Mouse (Mus musculus): ENCODE measurements at regions not wholly inside any gene's neighbourhood (a gene's known extent, or its start where the extent isn't known, plus 50 kb on each side); places are given as distances from the start of the nearest gene placed in this dataset.

DNA sequence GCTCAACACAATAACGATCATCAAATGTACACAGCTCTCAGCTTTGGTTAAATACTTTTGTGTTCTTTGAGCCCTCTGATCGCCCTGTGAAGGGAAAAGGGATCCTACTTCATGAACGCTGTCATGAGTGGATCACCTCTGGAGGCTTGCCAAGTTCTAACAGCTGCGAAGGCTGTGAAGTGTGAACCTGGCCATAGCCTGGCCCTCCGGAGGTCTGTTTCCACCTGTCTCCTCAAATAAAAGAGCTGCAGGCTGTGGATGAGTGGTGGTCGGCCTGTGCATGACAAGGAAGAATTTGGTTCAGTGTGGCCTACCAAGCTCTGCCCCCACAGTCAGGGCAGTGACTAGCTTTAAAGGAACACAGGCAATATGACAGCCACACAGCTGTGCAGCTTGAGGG is 122.0 kb downstream of the Gm12728 start:
- TF ChIP-seq CTCF (IDR thresholded peaks at IDR 0.05; ENCODE audit: low read depth): no peak
- 61% methylated on average over 6 of the region's 6 CpGs for WGBS

DNA sequence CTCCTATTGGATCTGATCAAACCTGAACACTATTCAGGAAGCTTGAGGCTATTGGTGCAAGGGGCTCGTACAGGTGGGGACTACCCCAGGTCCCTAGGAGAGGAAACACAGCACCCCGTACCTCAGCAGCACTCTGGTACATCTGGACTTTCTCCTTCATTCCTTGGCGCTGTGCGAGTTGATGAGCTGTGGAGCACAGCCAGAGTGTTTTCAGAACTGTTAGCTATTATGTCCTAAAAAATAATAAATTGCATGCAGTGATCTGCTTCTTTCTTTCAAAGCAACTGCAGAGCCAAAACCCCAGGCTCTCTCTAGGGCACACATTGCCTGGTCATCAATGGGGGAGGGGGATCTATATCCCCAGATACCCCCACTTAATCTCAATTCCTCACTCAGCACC is 122.6 kb downstream of the Gm12728 start:
- Histone ChIP-seq H3K4me1 (ENCODE audit: insufficient read depth, low read length) (no peaks in the 10 kb centered on the region), H3K4me2 (ENCODE audit: low read depth, low read length) (no peak overlapping the region), H3K4me3 (ENCODE audit: low read length) (no peak overlapping the region), H3K9me3 (ENCODE audit: low read length) (no peaks in the 10 kb centered on the region), H3K36me3 (ENCODE audit: insufficient read depth, low read length) (no peaks in the 10 kb centered on the region), H3K9ac (replicated peaks; ENCODE audit: low read length) (no peak overlapping the region), H3K27ac (no peak overlapping the region), H3K27me3 (ENCODE audit: insufficient read depth, low read length) (no peaks in the 10 kb centered on the region)
- WGBS: 69% methylated on average over 4 of the region's 4 CpGs
- TF ChIP-seq CTCF (IDR thresholded peaks at IDR 0.05; ENCODE audit: low read depth): no peak
- DNase-seq (ENCODE audit: low spot score): no peak
- no peak for ATAC-seq

More for the DNA sequence above, 122.0 kb downstream of the Gm12728 start:
- ATAC-seq (peak; percentile 61), DNase-seq (ENCODE audit: low spot score) (peak; percentile 59)
- H3K36me3 ChIP-seq (ENCODE audit: insufficient read depth, low read length): no peaks in the 10 kb centered on the region
- H3K27me3 ChIP-seq (ENCODE audit: insufficient read depth, low read length): no peaks in the 10 kb centered on the region
- no peaks in the 10 kb centered on the region for H3K9me3 ChIP-seq (ENCODE audit: low read length)
- no peaks in the 10 kb centered on the region for H3K4me1 ChIP-seq (ENCODE audit: insufficient read depth, low read length)
- H3K4me3 ChIP-seq (ENCODE audit: low read length): no peak overlapping the region
- H3K4me2 ChIP-seq (ENCODE audit: low read depth, low read length): no peak overlapping the region
- H3K9ac ChIP-seq (replicated peaks; ENCODE audit: low read length): no peak overlapping the region
- H3K27ac ChIP-seq: no peak overlapping the region

DNA sequence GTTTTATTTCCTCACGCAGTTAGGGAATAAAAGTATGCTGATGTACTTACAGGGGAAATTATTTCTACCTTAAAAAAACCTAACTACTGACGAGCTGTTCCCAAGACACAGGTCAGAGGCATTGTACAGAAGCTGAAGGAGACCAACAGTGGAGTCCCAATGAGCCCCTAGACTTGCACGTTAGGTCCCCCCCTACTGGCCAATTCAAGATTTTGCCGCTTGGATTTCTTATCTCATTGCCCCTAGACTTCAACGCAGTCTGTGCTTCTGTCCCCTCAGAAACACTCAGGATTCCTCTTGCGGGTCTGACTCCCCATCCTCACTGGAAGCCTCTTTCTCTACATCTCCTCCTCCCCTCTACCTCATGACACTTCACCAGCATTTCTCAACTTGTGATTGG is 125.3 kb downstream of the Gm12728 start:
- no peak for ATAC-seq
- no peaks in the 10 kb centered on the region for H3K36me3 ChIP-seq (ENCODE audit: insufficient read depth, low read length)
- H3K9me3 ChIP-seq (ENCODE audit: low read length): no peaks in the 10 kb centered on the region
- H3K9ac ChIP-seq (replicated peaks; ENCODE audit: low read length): no peak overlapping the region
- no peak overlapping the region for H3K4me2 ChIP-seq (ENCODE audit: low read depth, low read length)
- DNase-seq (ENCODE audit: low spot score): peak; percentile 42
- WGBS: 42% methylated on average over 6 of the region's 6 CpGs
- no peak overlapping the region for H3K4me3 ChIP-seq (ENCODE audit: low read length)
- H3K27me3 ChIP-seq (ENCODE audit: insufficient read depth, low read length): no peaks in the 10 kb centered on the region
- no peak overlapping the region for H3K27ac ChIP-seq
- H3K4me1 ChIP-seq (ENCODE audit: insufficient read depth, low read length): no peaks in the 10 kb centered on the region
- TF ChIP-seq CTCF (IDR thresholded peaks at IDR 0.05; ENCODE audit: low read depth): peak; percentile 55

DNA sequence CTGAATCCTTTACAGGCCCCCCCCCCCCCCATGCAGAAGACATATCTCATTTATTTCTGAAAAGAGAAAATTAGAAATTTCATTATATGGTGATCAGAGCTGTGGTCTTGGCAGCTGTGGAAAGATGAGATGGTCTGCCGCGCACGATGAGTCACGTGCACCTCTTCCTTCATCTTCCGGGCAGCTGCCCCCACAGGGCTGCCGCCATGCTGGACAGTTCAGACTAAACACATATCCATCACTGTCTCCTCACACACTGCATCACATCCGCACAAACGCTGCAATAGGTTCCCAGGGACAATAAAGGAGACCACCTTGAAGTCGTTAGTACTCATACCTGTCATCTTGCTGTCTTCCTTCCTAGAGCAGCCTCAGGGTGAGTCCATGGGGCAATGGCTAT is 126.6 kb downstream of the Gm12728 start:
- H3K4me2 ChIP-seq (ENCODE audit: low read depth, low read length): no peak overlapping the region
- no peaks in the 10 kb centered on the region for H3K9me3 ChIP-seq (ENCODE audit: low read length)
- no peak for TF ChIP-seq CTCF (IDR thresholded peaks at IDR 0.05; ENCODE audit: low read depth)
- no peak overlapping the region for H3K27ac ChIP-seq
- no peak for DNase-seq (ENCODE audit: low spot score)
- H3K27me3 ChIP-seq (ENCODE audit: insufficient read depth, low read length): no peaks in the 10 kb centered on the region
- no peak for ATAC-seq
- H3K4me3 ChIP-seq (ENCODE audit: low read length): no peak overlapping the region
- H3K36me3 ChIP-seq (ENCODE audit: insufficient read depth, low read length): no peaks in the 10 kb centered on the region
- H3K4me1 ChIP-seq (ENCODE audit: insufficient read depth, low read length): no peaks in the 10 kb centered on the region
- H3K9ac ChIP-seq (replicated peaks; ENCODE audit: low read length): no peak overlapping the region
- 93% methylated on average over 9 of the region's 9 CpGs for WGBS

DNA sequence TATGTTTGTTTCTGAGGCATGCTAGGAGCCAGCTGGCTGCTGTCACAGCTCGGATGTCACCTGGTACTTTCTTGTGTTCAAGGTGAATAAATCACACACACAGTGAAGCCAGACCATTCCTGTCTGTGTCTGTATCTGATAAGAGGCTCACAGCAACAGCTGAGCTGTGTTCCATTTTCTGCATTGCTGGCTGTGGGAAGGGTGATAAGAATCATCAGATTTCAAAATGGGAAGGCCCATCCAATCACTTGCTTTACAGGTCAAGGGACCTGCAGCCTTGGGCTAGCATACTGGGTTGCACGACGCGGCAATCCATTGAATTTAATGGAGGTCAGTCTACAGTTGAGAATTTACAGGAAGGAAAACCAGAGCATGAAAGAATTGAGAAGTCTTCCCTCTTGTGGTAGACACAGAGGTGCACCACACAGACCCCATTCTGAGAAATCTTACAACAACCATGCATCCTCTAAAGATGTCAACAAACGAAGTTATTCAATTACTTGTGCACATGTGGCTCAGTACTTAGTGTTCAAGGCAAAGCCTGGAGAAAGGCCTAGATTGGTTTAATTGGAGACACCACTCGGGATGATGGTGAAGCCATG is 135.2 kb downstream of the Gm12728 start:
- Histone ChIP-seq H3K36me3 (ENCODE audit: insufficient read depth, low read length) (no peaks in the 10 kb centered on the region), H3K4me2 (ENCODE audit: low read depth, low read length) (no peak overlapping the region), H3K9me3 (ENCODE audit: low read length) (no peaks in the 10 kb centered on the region), H3K9ac (replicated peaks; ENCODE audit: low read length) (no peak overlapping the region), H3K27ac (no peak overlapping the region), H3K4me1 (ENCODE audit: insufficient read depth, low read length) (no peaks in the 10 kb centered on the region), H3K27me3 (ENCODE audit: insufficient read depth, low read length) (no peaks in the 10 kb centered on the region), H3K4me3 (ENCODE audit: low read length) (no peak overlapping the region)
- DNase-seq (ENCODE audit: low spot score): peak; percentile 40
- 78% methylated on average over 6 of the region's 6 CpGs for WGBS
- ATAC-seq: no peak
- peak; percentile 66 for TF ChIP-seq CTCF (IDR thresholded peaks at IDR 0.05; ENCODE audit: low read depth)

DNA sequence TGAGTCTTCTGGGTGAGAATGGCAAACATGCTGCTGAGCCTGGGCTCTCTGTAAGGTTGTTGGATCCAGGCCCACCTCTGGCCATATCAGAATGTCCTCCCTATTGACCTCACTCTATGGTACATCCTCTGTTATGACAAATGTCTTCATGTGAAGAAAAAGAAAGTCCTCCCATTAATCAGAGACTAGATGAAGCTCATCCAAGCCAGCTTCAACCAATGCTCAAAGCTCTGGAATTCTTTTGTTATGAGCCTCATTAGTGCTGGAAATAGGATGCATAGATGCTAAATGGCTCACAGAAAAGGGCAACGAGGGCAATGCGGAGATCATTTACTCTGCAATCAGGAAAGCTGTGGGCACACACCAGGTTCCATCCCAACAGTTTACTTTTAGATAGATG is 135.8 kb downstream of the Gm12728 start:
- no peaks in the 10 kb centered on the region for H3K27me3 ChIP-seq (ENCODE audit: insufficient read depth, low read length)
- no peaks in the 10 kb centered on the region for H3K9me3 ChIP-seq (ENCODE audit: low read length)
- no peak overlapping the region for H3K4me3 ChIP-seq (ENCODE audit: low read length)
- no peaks in the 10 kb centered on the region for H3K4me1 ChIP-seq (ENCODE audit: insufficient read depth, low read length)
- H3K27ac ChIP-seq: no peak overlapping the region
- no peak for ATAC-seq
- TF ChIP-seq CTCF (IDR thresholded peaks at IDR 0.05; ENCODE audit: low read depth): no peak
- 92% methylated on average over 2 of the region's 2 CpGs for WGBS
- no peak overlapping the region for H3K4me2 ChIP-seq (ENCODE audit: low read depth, low read length)
- DNase-seq (ENCODE audit: low spot score): no peak
- no peaks in the 10 kb centered on the region for H3K36me3 ChIP-seq (ENCODE audit: insufficient read depth, low read length)
- H3K9ac ChIP-seq (replicated peaks; ENCODE audit: low read length): no peak overlapping the region

DNA sequence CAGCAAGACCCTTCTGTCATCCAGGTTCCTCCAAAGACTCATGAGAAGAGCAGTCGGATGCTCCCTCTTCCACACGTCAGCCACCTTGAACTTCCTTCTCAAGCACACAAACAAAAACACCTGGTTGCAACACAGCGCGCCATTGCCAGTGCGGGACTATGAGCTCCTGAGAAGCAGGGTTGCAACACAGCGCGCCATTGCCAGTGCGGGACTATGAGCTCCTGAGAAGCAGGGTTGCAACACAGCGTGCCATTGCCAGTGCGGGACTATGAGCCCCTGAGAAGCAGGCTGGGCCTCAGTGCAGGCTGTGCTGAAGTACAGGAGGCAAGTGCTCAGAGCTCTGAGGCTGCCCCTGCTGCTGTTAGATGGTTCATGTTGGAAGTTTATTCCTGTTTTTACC is 140.0 kb downstream of the Gm12728 start:
- H3K4me1 ChIP-seq (ENCODE audit: insufficient read depth, low read length): no peaks in the 10 kb centered on the region
- 94% methylated on average over 10 of the region's 10 CpGs for WGBS
- ATAC-seq (no peak), DNase-seq (ENCODE audit: low spot score) (no peak)
- no peak overlapping the region for H3K4me2 ChIP-seq (ENCODE audit: low read depth, low read length)
- H3K36me3 ChIP-seq (ENCODE audit: insufficient read depth, low read length): no peaks in the 10 kb centered on the region
- H3K27me3 ChIP-seq (ENCODE audit: insufficient read depth, low read length): no peaks in the 10 kb centered on the region
- H3K4me3 ChIP-seq (ENCODE audit: low read length): no peak overlapping the region
- H3K9me3 ChIP-seq (ENCODE audit: low read length): no peaks in the 10 kb centered on the region
- H3K27ac ChIP-seq: no peak overlapping the region
- H3K9ac ChIP-seq (replicated peaks; ENCODE audit: low read length): no peak overlapping the region
- no peak for TF ChIP-seq CTCF (IDR thresholded peaks at IDR 0.05; ENCODE audit: low read depth)

All from hindbrain, postnatal 0 days (tissue).